Mouse (Mus musculus): Measurements from ENCODE around the gene Bach1. TPM values are rescaled to one million over a fixed set of nuclear protein-coding genes. Genes with fewer than 3 reads are reported as not detected.

Gene Bach1
- polyA plus RNA-seq, 1 experiment, result 19.3 TPM

DNA sequence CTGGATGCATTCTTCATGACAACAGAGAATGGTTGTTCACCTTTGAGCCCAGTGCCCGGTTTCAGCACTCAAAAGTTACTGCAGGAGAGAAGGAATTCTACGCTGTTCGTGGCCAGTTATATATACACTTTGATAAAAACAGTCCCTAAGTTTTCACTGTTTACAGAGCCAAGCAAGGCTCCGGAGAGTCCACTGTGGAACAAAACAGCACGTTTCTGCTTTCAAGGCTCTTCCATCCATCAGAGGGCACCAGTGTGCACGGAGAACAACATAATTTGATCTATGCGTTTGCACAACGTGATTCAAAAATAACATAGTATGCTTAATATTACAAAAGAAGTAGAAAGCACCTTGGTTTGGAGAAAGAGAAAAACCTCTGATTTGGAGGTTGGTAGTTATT lies 67.2 kb downstream of the Bach1 start:
- Histone ChIP-seq H3K4me1 (ENCODE audit: control insufficient read depth, insufficient read depth, low read length) (no peaks in the 10 kb centered on the region), H3K4me3 (replicated peaks; ENCODE audit: extremely low read depth, low read depth, low read length) (no peak overlapping the region)
- TF ChIP-seq CTCF (IDR thresholded peaks at IDR 0.05; ENCODE audit: insufficient read depth, low read length), result no peak
- no peak for TF ChIP-seq POLR2A (IDR thresholded peaks at IDR 0.05; ENCODE audit: borderline replicate concordance, extremely low read depth, low read depth, low read length)
- WGBS, result 20% methylated on average over 8 of the region's 8 CpGs
- DNase-seq, result no peak

- Histone ChIP-seq H3K4me1 (ENCODE audit: control insufficient read depth, insufficient read depth, low read length) (no peaks in the 10 kb centered on the region), H3K4me3 (replicated peaks; ENCODE audit: extremely low read depth, low read depth, low read length) (no peak overlapping the region)
- 56% methylated on average over 2 of the region's 2 CpGs for WGBS
- no peak for DNase-seq
- TF ChIP-seq CTCF (IDR thresholded peaks at IDR 0.05; ENCODE audit: insufficient read depth, low read length) (no peak), POLR2A (IDR thresholded peaks at IDR 0.05; ENCODE audit: borderline replicate concordance, extremely low read depth, low read depth, low read length) (no peak)
Observed at GRCm38 (mm10) chr16:87770576-87770975, 71.8 kb downstream of the Bach1 start.

DNA sequence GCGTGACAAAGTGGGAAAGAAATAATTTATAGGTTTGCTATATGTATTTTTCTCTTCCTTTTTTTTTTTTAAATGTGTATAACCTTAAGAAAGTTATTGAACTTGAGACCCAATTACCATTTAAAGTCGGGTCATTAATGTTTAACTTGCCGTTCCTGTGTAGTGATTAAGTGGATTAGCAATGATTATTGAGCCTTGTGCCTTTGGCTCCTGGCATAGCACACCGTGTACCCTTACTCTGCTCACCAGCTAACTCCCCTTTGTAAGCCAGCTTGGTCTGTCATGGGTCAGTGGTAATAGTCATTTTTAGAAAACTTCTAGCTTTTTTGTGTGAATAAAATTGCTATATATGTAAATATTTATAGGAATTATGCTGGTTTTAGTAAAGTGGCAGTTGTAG lies 73.2 kb downstream of the Bach1 start:
- Histone ChIP-seq H3K4me1 (ENCODE audit: control insufficient read depth, insufficient read depth, low read length) (no peaks in the 10 kb centered on the region), H3K4me3 (replicated peaks; ENCODE audit: extremely low read depth, low read depth, low read length) (no peak overlapping the region)
- 79% methylated on average over 4 of the region's 4 CpGs for WGBS
- DNase-seq, result no peak
- TF ChIP-seq POLR2A (IDR thresholded peaks at IDR 0.05; ENCODE audit: borderline replicate concordance, extremely low read depth, low read depth, low read length) (no peak), CTCF (IDR thresholded peaks at IDR 0.05; ENCODE audit: insufficient read depth, low read length) (no peak)

DNA sequence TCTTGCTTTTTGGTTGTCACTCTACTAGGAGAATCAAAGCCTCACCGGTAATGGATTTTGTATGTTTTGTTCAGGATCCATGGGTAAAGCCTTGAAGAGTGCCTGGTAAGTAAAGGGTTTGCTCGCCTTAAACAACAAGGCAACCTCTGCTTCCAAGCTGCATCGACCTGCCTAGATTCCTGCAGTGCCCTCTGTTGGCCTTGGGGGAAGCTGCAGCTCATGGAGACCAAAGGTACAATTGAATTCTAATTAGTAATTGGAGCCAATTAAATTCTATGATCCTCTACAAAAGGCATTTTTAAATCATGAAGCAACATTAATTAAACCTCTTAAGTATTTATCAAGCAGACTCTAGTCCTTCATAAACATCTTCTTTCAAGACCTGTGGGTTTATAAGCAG lies 75.7 kb downstream of the Bach1 start:
- TF ChIP-seq CTCF (IDR thresholded peaks at IDR 0.05; ENCODE audit: insufficient read depth, low read length) (peak; percentile 54), POLR2A (IDR thresholded peaks at IDR 0.05; ENCODE audit: borderline replicate concordance, extremely low read depth, low read depth, low read length) (no peak)

DNA sequence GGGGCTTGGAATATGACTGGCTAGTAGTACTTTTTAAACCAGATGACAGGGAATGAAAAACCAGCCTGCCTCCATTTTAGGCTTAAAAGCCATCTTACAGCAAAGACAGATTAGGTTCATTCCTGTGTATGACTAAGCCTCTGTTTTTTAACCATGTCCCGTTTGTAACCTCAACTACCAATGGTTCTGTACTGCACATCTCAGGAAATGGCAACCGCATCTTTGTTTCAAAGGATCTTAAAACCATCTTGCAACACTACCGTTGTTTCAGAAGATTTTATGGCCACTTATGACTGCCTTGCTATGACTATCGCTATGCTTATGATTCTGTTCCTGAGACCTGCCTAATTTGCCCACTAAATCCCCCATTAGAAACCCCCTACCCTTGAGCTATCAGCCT lies 78.6 kb downstream of the Bach1 start:
- no peak for DNase-seq
- Histone ChIP-seq H3K4me1 (ENCODE audit: control insufficient read depth, insufficient read depth, low read length) (no peaks in the 10 kb centered on the region), H3K4me3 (replicated peaks; ENCODE audit: extremely low read depth, low read depth, low read length) (no peak overlapping the region)
- TF ChIP-seq CTCF (IDR thresholded peaks at IDR 0.05; ENCODE audit: insufficient read depth, low read length), result no peak
- TF ChIP-seq POLR2A (IDR thresholded peaks at IDR 0.05; ENCODE audit: borderline replicate concordance, extremely low read depth, low read depth, low read length), result no peak
- WGBS, result 80% methylated on average over 4 of the region's 4 CpGs

More for the DNA sequence above, 75.7 kb downstream of the Bach1 start:
- Histone ChIP-seq H3K4me3 (replicated peaks; ENCODE audit: extremely low read depth, low read depth, low read length) (no peak overlapping the region), H3K4me1 (ENCODE audit: control insufficient read depth, insufficient read depth, low read length) (no peaks in the 10 kb centered on the region)
- WGBS, result 54% methylated on average over 3 of the region's 3 CpGs
- DNase-seq, result peak; percentile 14

DNA sequence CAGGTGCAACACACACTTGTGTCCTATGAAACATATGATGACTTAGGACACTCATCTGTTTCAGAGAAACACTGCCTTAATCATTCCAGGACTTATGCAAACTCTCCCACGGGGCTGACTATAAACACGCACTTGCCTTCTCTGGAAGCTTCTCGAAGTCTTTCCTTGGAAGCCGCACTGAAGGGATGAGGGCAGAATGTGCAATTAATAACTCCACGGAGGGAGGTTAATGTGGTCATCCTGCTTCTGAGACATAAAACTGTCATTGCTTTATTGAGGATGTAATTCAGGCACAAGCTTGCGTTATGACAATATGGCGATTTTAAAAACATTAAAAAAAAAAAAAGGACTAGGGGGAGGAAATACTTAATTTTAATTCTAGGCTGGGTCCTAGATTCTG lies 82.9 kb downstream of the Bach1 start:
- Histone ChIP-seq H3K4me3 (replicated peaks; ENCODE audit: extremely low read depth, low read depth, low read length) (no peak overlapping the region), H3K4me1 (ENCODE audit: control insufficient read depth, insufficient read depth, low read length) (no peaks in the 10 kb centered on the region)
- 55% methylated on average over 7 of the region's 7 CpGs for WGBS
- TF ChIP-seq CTCF (IDR thresholded peaks at IDR 0.05; ENCODE audit: insufficient read depth, low read length) (no peak), POLR2A (IDR thresholded peaks at IDR 0.05; ENCODE audit: borderline replicate concordance, extremely low read depth, low read depth, low read length) (no peak)
- DNase-seq, result no peak

Other genes with a start within 250 kb of the Bach1 start
- gene Usp16, start 244.2 kb upstream of the Bach1 start, polyA plus RNA-seq (2012; rRNA removed), result 13.9 and 19.0 TPM in 2 replicates
- gene Cct8, start 203.1 kb upstream of the Bach1 start, polyA plus RNA-seq (2012; rRNA removed), result 13.8 and 23.5 TPM in 2 replicates
- 1.1 and 2.6 TPM in 2 replicates for gene Map3k7cl, start 145.6 kb upstream of the Bach1 start, polyA plus RNA-seq (2012; rRNA removed)